Mouse (Mus musculus) kidney, postnatal 0 days (tissue): ENCODE results near the gene Tfap2d. TPM values are rescaled to one million over a fixed set of nuclear protein-coding genes. Genes with fewer than 3 reads are reported as not detected.

ENCODE experiments used
- ATAC-seq: fragments of 200-750 bp; cut with Nextera tagmentation; replicated peaks from 2 replicates; pipeline ENCODE4 v1.8.0; 2017; ENCODE audit warnings: low read depth, moderate number of reproducible peaks, moderate TSS enrichment, moderate library complexity; ENCODE audit not compliant: low FRiP score
- DNase-seq: peaks from one replicate; pipeline ENCODE4 v3.0.0-alpha.2; 2016; ENCODE audit warnings: low spot score
- H3K27ac ChIP-seq: fragments of 300-500 bp; sonication (generic); 2 replicates; pipeline ENCODE4 v1.5.1; 2014; ENCODE audit warnings: mild to moderate bottlenecking
- H3K27me3 ChIP-seq: fragments of 300-500 bp; sonication (generic); 2 replicates; pipeline ENCODE4 v1.6.1; 2014; ENCODE audit warnings: low read length, mixed read lengths; ENCODE audit not compliant: insufficient read depth
- H3K36me3 ChIP-seq: fragments of 300-500 bp; sonication (generic); 2 replicates; pipeline ENCODE4 v1.6.1; 2014; ENCODE audit warnings: low read length, mixed read lengths; ENCODE audit not compliant: insufficient read depth
- H3K4me1 ChIP-seq: fragments of 300-500 bp; sonication (generic); replicated peaks from 2 replicates; pipeline ENCODE4 v1.6.1; 2014; ENCODE audit warnings: antibody characterized with exemption, low read length, mixed read lengths; ENCODE audit not compliant: insufficient read depth
- H3K4me2 ChIP-seq: fragments of 300-500 bp; sonication (generic); 2 replicates; pipeline ENCODE4 v1.6.1; 2014; ENCODE audit warnings: mild to moderate bottlenecking, low read length, moderate library complexity, mixed read lengths
- H3K4me3 ChIP-seq: fragments of 300-500 bp; sonication (generic); replicated peaks from 2 replicates; pipeline ENCODE4 v1.5.1; 2014; ENCODE audit warnings: low read depth, low read length
- H3K9ac ChIP-seq: fragments of 300-500 bp; sonication (generic); 2 replicates; pipeline ENCODE4 v1.6.1; 2014; ENCODE audit warnings: low read depth, low read length
- H3K9me3 ChIP-seq: fragments of 300-500 bp; sonication (generic); replicated peaks from 2 replicates; pipeline ENCODE4 v1.6.1; 2016; ENCODE audit warnings: low read length, inconsistent platforms, mixed read lengths
- CTCF ChIP-seq: IDR thresholded peaks from 2 replicates; pipeline ENCODE4 v1.5.1; 2016; ENCODE audit warnings: antibody characterized with exemption, low read depth, mild to moderate bottlenecking, moderate library complexity
- WGBS: fragments of 180-500 bp; shearing (Covaris S2); extraction: QIAGEN DNeasy Blood & Tissue Kit; methylation state at CpG from one replicate; pipeline ENCODE4 v1.1.7; 2014; 5-methylcytosine and 5-hydroxymethylcytosine counted together
- polyA plus RNA-seq: library from polyadenylated mRNA; unstranded; fragments of >200 nt; fragmentation: Nextera tagmentation; extraction: Ambion mirVana; gene quantifications from 2 replicates; pipeline ENCODE4 v1.2.1, GENCODE M21; 2015

The Tfap2d gene
- polyA plus RNA-seq, 1 experiment from 2014 or later, result not detected

DNA sequence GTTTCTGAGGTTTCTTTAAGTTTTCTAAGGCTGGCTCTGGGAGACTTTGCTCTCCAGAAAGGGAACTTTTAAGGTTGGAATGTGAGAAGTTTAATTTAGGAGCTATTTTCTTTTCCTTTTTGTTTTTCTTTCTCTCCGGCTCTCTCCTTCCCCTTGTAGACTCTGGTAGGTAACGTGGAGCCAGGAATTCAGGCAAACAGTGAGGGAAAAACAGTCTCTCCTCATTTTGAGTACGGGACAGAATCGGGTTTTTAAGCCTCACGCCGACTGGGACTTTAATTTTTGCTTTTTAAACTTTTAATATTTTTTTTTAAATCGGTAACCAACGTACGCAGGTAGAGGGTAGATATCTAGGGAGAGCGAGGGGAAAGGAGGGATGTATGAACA, 106.5 kb downstream of the Tfap2d start:
- Histone ChIP-seq H3K4me3 (peak overlapping the region; percentile 44), H3K9ac (peak overlapping the region; percentile 66), H3K27me3 (peaks cover 49% of the 10 kb centered on the region), H3K4me1 (no peaks in the 10 kb centered on the region), H3K4me2 (peak overlapping the region; percentile 52), H3K36me3 (no peaks in the 10 kb centered on the region), H3K27ac (peak overlapping the region; percentile 87), H3K9me3 (no peaks in the 10 kb centered on the region)
- DNase-seq (no peak), ATAC-seq (no peak)
- no peak for TF ChIP-seq CTCF
- under 1% methylated on average over 10 of the region's 10 CpGs for WGBS

DNA sequence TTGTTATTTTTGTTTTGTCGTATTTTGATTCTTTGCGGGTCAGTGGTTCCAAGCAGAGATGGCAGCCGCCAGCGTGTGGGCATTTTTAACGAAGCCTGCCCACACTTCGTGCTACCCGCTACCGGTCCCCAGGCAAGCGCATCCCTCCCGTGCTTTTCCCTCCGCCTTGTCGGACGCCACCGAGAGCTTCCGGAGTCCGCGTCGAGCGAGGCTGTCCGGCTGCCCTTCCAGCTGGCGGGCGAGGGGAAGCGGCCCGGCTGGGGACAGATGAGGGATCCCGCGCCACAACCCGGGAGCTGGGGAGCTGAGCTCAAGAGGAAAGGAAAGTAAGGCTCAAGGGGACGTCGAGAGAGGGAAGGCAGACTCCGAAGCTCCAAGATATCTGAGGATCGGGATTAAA, 107.0 kb downstream of the Tfap2d start:
- H3K9ac ChIP-seq, result peak overlapping the region; percentile 66
- no peaks in the 10 kb centered on the region for H3K36me3 ChIP-seq
- H3K4me3 ChIP-seq, result peak overlapping the region; percentile 44
- H3K9me3 ChIP-seq, result no peaks in the 10 kb centered on the region
- WGBS, result 1% methylated on average over 31 of the region's 31 CpGs
- H3K4me1 ChIP-seq, result no peaks in the 10 kb centered on the region
- peak overlapping the region; percentile 87 for H3K27ac ChIP-seq
- no peak for ATAC-seq
- no peak for TF ChIP-seq CTCF
- H3K27me3 ChIP-seq, result peaks cover 50% of the 10 kb centered on the region
- H3K4me2 ChIP-seq, result peak overlapping the region; percentile 52
- DNase-seq, result no peak

DNA sequence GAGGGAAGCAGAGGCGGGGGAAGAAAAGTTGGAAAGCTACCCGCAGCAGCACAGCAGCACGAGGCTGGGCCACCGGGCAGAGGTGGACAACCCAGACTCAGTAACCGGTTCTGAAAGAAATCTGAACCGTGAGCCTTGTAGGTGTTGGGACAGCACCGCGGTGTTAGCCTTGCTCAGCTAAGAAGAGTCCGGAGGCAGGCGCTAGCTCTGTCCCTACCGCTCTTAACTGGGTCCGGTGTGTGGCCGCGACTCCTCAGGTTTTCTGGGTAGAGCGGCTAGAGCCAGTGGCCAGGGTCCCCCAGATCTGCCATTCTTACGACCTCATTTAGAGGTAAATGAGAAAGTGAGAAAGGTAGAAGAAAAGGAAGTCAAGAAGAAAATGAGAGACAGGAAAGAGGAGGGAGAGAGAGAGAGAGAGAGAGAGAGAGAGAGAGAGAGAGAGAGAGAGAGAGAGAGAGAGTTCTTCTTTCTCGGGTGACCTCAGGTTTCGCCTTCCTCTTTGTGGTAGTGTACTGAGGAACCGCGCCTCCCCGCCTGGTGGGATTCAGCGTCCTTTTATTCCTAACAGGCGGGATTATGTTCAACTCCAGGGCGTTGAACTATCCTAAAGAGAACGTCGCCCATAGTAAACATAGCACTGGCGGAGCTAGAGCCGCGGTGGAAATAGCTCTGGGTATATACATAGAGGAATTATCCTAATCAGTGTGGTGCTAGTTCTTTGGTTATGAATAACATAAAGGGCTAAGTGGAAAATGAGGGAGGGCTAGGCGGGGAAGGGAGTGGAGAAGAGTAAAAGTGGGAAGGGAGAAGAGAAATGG, 107.6 kb downstream of the Tfap2d start:
- Histone ChIP-seq H3K27ac (peak overlapping the region; percentile 87), H3K4me3 (peak overlapping the region; percentile 44), H3K36me3 (no peaks in the 10 kb centered on the region), H3K27me3 (peaks cover 50% of the 10 kb centered on the region), H3K4me2 (peak overlapping the region; percentile 52), H3K4me1 (no peaks in the 10 kb centered on the region), H3K9ac (peak overlapping the region; percentile 66), H3K9me3 (no peaks in the 10 kb centered on the region)
- no peak for TF ChIP-seq CTCF
- ATAC-seq (no peak), DNase-seq (no peak)
- 1% methylated on average over 30 of the region's 30 CpGs for WGBS

GRCm38 (mm10) chr1:19211033-19211405, 108.2 kb downstream of the Tfap2d start:
- Histone ChIP-seq H3K4me3 (peak overlapping the region; percentile 44), H3K36me3 (no peaks in the 10 kb centered on the region), H3K9me3 (no peaks in the 10 kb centered on the region), H3K27me3 (peaks cover 55% of the 10 kb centered on the region), H3K4me2 (peak overlapping the region; percentile 52), H3K9ac (no peak overlapping the region), H3K4me1 (no peaks in the 10 kb centered on the region), H3K27ac (peak overlapping the region; percentile 87)
- DNase-seq (no peak), ATAC-seq (no peak)
- no peak for TF ChIP-seq CTCF
- WGBS, result 2% methylated on average over 8 of the region's 8 CpGs

DNA sequence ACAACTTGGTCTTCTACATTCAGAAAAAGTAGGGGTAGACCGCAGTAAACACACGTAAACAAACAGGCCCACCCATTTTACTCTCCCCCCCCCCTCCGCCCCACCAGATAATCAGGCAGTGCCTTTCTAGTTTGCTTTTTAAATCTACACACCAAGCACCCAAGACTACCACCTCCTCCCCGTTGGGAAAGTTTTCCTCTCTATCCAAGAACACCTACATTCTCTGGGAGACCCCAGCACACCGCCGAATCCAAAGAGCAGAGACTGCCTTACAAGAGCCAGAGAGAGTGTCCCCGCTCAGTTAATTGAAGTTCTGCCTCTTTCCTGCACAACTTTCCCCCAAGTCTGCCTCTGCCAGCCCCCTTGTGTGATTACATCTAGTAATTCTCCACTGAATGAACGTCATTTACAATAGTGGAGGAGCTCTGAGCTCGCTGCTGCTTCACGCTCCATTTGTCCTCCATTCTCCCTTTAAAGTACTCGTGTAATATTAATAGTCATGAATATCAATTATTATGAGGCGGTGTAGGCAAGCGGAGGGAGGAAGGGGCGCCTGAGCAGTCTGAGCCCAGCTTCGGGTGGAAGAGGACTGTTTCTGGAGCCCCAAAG, 108.8 kb downstream of the Tfap2d start:
- Histone ChIP-seq H3K4me3 (peak overlapping the region; percentile 44), H3K9ac (no peak overlapping the region), H3K36me3 (no peaks in the 10 kb centered on the region), H3K4me2 (peak overlapping the region; percentile 52), H3K27me3 (peaks cover 60% of the 10 kb centered on the region), H3K27ac (peak overlapping the region; percentile 87), H3K4me1 (no peaks in the 10 kb centered on the region), H3K9me3 (no peaks in the 10 kb centered on the region)
- WGBS, result under 1% methylated on average over 15 of the region's 15 CpGs
- DNase-seq (no peak), ATAC-seq (peak; percentile 62; the same call in 1 of the 2 replicates)
- no peak for TF ChIP-seq CTCF

- DNase-seq, result no peak
- peak overlapping the region; percentile 44 for H3K4me3 ChIP-seq
- H3K36me3 ChIP-seq, result no peaks in the 10 kb centered on the region
- TF ChIP-seq CTCF, result no peak
- 0 out of 2 replicates have a peak overlapping the region, but pooled peaks have one; percentile 29 for H3K9ac ChIP-seq
- H3K9me3 ChIP-seq, result no peaks in the 10 kb centered on the region
- no peaks in the 10 kb centered on the region for H3K4me1 ChIP-seq
- peak overlapping the region; percentile 44 for H3K4me2 ChIP-seq
- ATAC-seq, result no peak
- H3K27me3 ChIP-seq, result peaks cover 61% of the 10 kb centered on the region
- H3K27ac ChIP-seq, result no peak overlapping the region
- WGBS, result 0% methylated on average over 4 of the region's 4 CpGs
Measured at GRCm38 (mm10) chr1:19212691-19213090, 109.9 kb downstream of the Tfap2d start.
